Mouse (Mus musculus) CH12.LX (cell line): ENCODE measurements around the gene Tmeff1.

Source experiments
- CHD1 ChIP-seq: IDR thresholded peaks from 2 replicates; pipeline ENCODE4 v1.6.1; 2012; ENCODE audit warnings: low read depth, low read length, improper control_type of control experiment, inconsistent platforms
- CTCF ChIP-seq, 2 experiments: IDR thresholded peaks in 1 of 2; conservative IDR thresholded peaks in 1 of 2; 2 replicates each; pipeline ENCODE4 v1.5.1; 2011 to 2012; ENCODE audit warnings: low read depth in 2 of 2, low read length in 2 of 2, improper control_type of control experiment in 1 of 2, inconsistent platforms in 1 of 2, mild to moderate bottlenecking in 1 of 2, moderate library complexity in 1 of 2
- ETS1 ChIP-seq: conservative IDR thresholded peaks from 2 replicates; pipeline ENCODE4 v1.6.1; 2012; ENCODE audit warnings: low read depth, mild to moderate bottlenecking, inconsistent platforms, low read length, improper control_type of control experiment, moderate library complexity
- MAFK ChIP-seq: IDR thresholded peaks from 2 replicates; pipeline ENCODE4 v1.6.1; 2011; ENCODE audit warnings: low read length, improper control_type of control experiment; ENCODE audit not compliant: insufficient replicate concordance
- MAX ChIP-seq: IDR thresholded peaks from 2 replicates; pipeline ENCODE4 v1.6.1; 2011; ENCODE audit warnings: low read length, improper control_type of control experiment
- MAZ ChIP-seq: IDR thresholded peaks from 2 replicates; pipeline ENCODE4 v1.6.1; 2012; ENCODE audit warnings: low read depth, mild to moderate bottlenecking, inconsistent platforms, low read length, improper control_type of control experiment, moderate library complexity
- MEF2A ChIP-seq: IDR thresholded peaks from 2 replicates; pipeline ENCODE4 v1.6.1; 2014; ENCODE audit warnings: low read depth, mild to moderate bottlenecking, inconsistent platforms, low read length, improper control_type of control experiment, borderline replicate concordance
- MYC ChIP-seq: IDR thresholded peaks from 2 replicates; pipeline ENCODE4 v1.6.1; 2011; ENCODE audit warnings: low read depth, mild to moderate bottlenecking, improper control_type of control experiment, low read length
- PAX5 ChIP-seq: IDR thresholded peaks from 2 replicates; pipeline ENCODE4 v1.6.1; 2012; ENCODE audit warnings: low read length, inconsistent platforms, mixed read lengths
- POLR2A ChIP-seq: IDR thresholded peaks from 2 replicates; pipeline ENCODE4 v1.6.1; 2011; ENCODE audit warnings: low read depth, mild to moderate bottlenecking, improper control_type of control experiment, low read length
- POLR2AphosphoS2 ChIP-seq: IDR thresholded peaks from 2 replicates; pipeline ENCODE4 v1.6.1; 2011; ENCODE audit warnings: low read depth, low read length, improper control_type of control experiment
- SIN3A ChIP-seq: IDR thresholded peaks from 2 replicates; pipeline ENCODE4 v1.6.1; 2012; ENCODE audit warnings: low read length, improper control_type of control experiment, inconsistent platforms
- USF1 ChIP-seq: IDR thresholded peaks from 2 replicates; pipeline ENCODE4 v1.6.1; 2014; ENCODE audit warnings: low read depth, mild to moderate bottlenecking, inconsistent platforms, low read length, improper control_type of control experiment
- ZMIZ1 ChIP-seq: IDR thresholded peaks from 2 replicates; pipeline ENCODE4 v1.6.1; 2012; ENCODE audit warnings: low read depth, mild to moderate bottlenecking, inconsistent platforms, low read length, improper control_type of control experiment

GRCm38 (mm10) chr4:48576361-48576760 is 8.6 kb upstream of the Tmeff1 start:
- TF ChIP-seq MAZ = no peak
- TF ChIP-seq MAFK = no peak
- no peak for TF ChIP-seq POLR2AphosphoS2
- no peak for TF ChIP-seq CTCF (conservative IDR thresholded peaks at IDR 0.05 in 1 of 2, IDR thresholded peaks at IDR 0.05 in 1 of 2; ENCODE audit: low read depth in 2 of 2, low read length in 2 of 2)
- TF ChIP-seq MYC = no peak
- TF ChIP-seq SIN3A = no peak
- no peak for TF ChIP-seq POLR2A
- TF ChIP-seq ETS1 = no peak
- TF ChIP-seq CHD1 = no peak
- TF ChIP-seq MAX = no peak
- no peak for TF ChIP-seq ZMIZ1
- TF ChIP-seq MEF2A = no peak
- TF ChIP-seq PAX5 = no peak
- TF ChIP-seq USF1 = no peak
